Mouse (Mus musculus) liver, postnatal 0 days (tissue): ENCODE data around the gene Sag.

Source experiments
- CTCF ChIP-seq: sonication (generic); IDR thresholded peaks from 2 replicates; pipeline ENCODE4 v1.5.1; 2016; ENCODE audit warnings: antibody characterized with exemption, low read depth
- EP300 ChIP-seq: IDR thresholded peaks from 2 replicates; pipeline ENCODE4 v1.6.1; 2016; ENCODE audit warnings: antibody characterized with exemption, low read depth, mild to moderate bottlenecking

DNA sequence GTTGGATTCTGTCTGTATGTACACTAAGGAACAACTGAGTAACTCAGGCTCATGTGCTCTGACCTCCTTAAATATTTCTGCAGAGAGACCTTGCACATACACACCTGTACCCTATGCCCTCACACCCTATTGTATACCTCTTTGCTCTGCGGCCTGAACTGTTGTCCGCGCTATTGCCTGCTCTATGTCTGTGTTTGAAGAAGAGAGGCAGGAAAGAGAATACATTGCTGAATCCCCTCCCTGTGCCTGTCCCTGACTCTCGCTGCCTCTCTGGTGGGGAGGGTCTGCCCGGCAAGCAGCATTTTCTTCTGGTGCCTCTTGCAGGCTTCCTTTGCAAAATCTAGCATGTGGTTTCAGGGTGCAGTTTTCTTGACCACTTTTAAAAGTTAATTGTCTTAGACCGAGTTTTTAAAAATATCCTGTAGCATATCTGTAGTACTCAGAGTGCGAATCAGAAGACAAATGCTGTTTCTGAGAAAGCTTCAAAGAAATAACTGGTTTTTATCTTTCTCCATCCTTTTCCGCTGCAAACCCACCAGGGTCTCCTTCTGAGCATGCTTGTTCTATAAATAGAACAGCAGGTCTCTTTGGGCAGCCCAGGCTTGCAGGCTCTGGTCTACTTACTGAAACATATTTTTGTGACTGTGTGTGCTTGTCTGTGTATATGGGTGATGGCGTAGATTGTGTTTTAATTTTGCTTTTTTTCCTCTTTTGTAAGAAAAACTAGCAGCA, 74.2 kb downstream of the Sag start:
- TF ChIP-seq CTCF (no peak), EP300 (0 out of 2 replicates have a peak, but pooled peaks have one; percentile 12)
